Mouse (Mus musculus): ENCODE data around the gene Mybph. TPM values are rescaled to one million over a fixed set of nuclear protein-coding genes. Genes with fewer than 3 reads are reported as not detected.

Gene Mybph
- polyA plus RNA-seq, 1 experiment from 2014 or later: 1.6 TPM

- Histone ChIP-seq H3K27ac (replicated peaks) (no peak overlapping the region), H3K4me3 (ENCODE audit: low read depth, low read length) (no peak overlapping the region), H3K4me1 (replicated peaks; ENCODE audit: control insufficient read depth, insufficient read depth) (peaks cover 5% of the 10 kb centered on the region), H3K9me3 (ENCODE audit: control insufficient read depth, low read length) (no peaks in the 10 kb centered on the region), H3K9ac (ENCODE audit: low read length) (no peak overlapping the region), H3K36me3 (ENCODE audit: control insufficient read depth, insufficient read depth, low read length) (no peaks in the 10 kb centered on the region), H3K27me3 (ENCODE audit: control insufficient read depth, insufficient read depth, low read length) (no peaks in the 10 kb centered on the region), H3K4me2 (replicated peaks; ENCODE audit: low read depth) (no peak overlapping the region)
- no peak for ATAC-seq (ENCODE audit: low FRiP score, low TSS enrichment)
- TF ChIP-seq EP300 (optimal IDR thresholded peaks at IDR 0.05): no peak
- no peak for TF ChIP-seq CTCF (IDR thresholded peaks at IDR 0.05; ENCODE audit: low read depth)
- DNase-seq (ENCODE audit: low spot score): no peak
- 54% methylated on average over 5 of the region's 5 CpGs for WGBS
Observed at GRCm38 (mm10) chr1:134229806-134230575, 36.7 kb downstream of the Mybph start.

- no peak overlapping the region for H3K4me3 ChIP-seq (ENCODE audit: low read depth, low read length)
- TF ChIP-seq CTCF (IDR thresholded peaks at IDR 0.05; ENCODE audit: low read depth): no peak
- no peak for TF ChIP-seq EP300 (optimal IDR thresholded peaks at IDR 0.05)
- H3K4me2 ChIP-seq (replicated peaks; ENCODE audit: low read depth): no peak overlapping the region
- ATAC-seq (ENCODE audit: low FRiP score, low TSS enrichment) (no peak), DNase-seq (ENCODE audit: low spot score) (no peak)
- no peaks in the 10 kb centered on the region for H3K9me3 ChIP-seq (ENCODE audit: control insufficient read depth, low read length)
- H3K4me1 ChIP-seq (replicated peaks; ENCODE audit: control insufficient read depth, insufficient read depth): peaks cover 5% of the 10 kb centered on the region
- no peak overlapping the region for H3K27ac ChIP-seq (replicated peaks)
- no peak overlapping the region for H3K9ac ChIP-seq (ENCODE audit: low read length)
- H3K27me3 ChIP-seq (ENCODE audit: control insufficient read depth, insufficient read depth, low read length): no peaks in the 10 kb centered on the region
- H3K36me3 ChIP-seq (ENCODE audit: control insufficient read depth, insufficient read depth, low read length): no peaks in the 10 kb centered on the region
- WGBS: 77% methylated on average over 10 of the region's 10 CpGs
Observed at GRCm38 (mm10) chr1:134230638-134231228, 37.5 kb downstream of the Mybph start.

- DNase-seq (ENCODE audit: low spot score): no peak
- H3K27ac ChIP-seq (replicated peaks): no peak overlapping the region
- no peak overlapping the region for H3K4me2 ChIP-seq (replicated peaks; ENCODE audit: low read depth)
- no peaks in the 10 kb centered on the region for H3K9me3 ChIP-seq (ENCODE audit: control insufficient read depth, low read length)
- no peak overlapping the region for H3K9ac ChIP-seq (ENCODE audit: low read length)
- peaks cover 5% of the 10 kb centered on the region for H3K4me1 ChIP-seq (replicated peaks; ENCODE audit: control insufficient read depth, insufficient read depth)
- H3K4me3 ChIP-seq (ENCODE audit: low read depth, low read length): no peak overlapping the region
- TF ChIP-seq CTCF (IDR thresholded peaks at IDR 0.05; ENCODE audit: low read depth) (no peak), EP300 (optimal IDR thresholded peaks at IDR 0.05) (no peak)
- H3K27me3 ChIP-seq (ENCODE audit: control insufficient read depth, insufficient read depth, low read length): no peaks in the 10 kb centered on the region
- 75% methylated on average over 3 of the region's 3 CpGs for WGBS
- H3K36me3 ChIP-seq (ENCODE audit: control insufficient read depth, insufficient read depth, low read length): no peaks in the 10 kb centered on the region
- no peak for ATAC-seq (ENCODE audit: low FRiP score, low TSS enrichment)
Observed at GRCm38 (mm10) chr1:134231270-134231669, 38.0 kb downstream of the Mybph start.

GRCm38 (mm10) chr1:134231681-134232080, 38.4 kb downstream of the Mybph start:
- no peak overlapping the region for H3K27ac ChIP-seq (replicated peaks)
- H3K4me3 ChIP-seq (ENCODE audit: low read depth, low read length): no peak overlapping the region
- DNase-seq (ENCODE audit: low spot score) (no peak), ATAC-seq (ENCODE audit: low FRiP score, low TSS enrichment) (no peak)
- peaks cover 5% of the 10 kb centered on the region for H3K4me1 ChIP-seq (replicated peaks; ENCODE audit: control insufficient read depth, insufficient read depth)
- 58% methylated on average over 3 of the region's 3 CpGs for WGBS
- no peaks in the 10 kb centered on the region for H3K36me3 ChIP-seq (ENCODE audit: control insufficient read depth, insufficient read depth, low read length)
- no peak overlapping the region for H3K4me2 ChIP-seq (replicated peaks; ENCODE audit: low read depth)
- no peaks in the 10 kb centered on the region for H3K27me3 ChIP-seq (ENCODE audit: control insufficient read depth, insufficient read depth, low read length)
- no peak for TF ChIP-seq EP300 (optimal IDR thresholded peaks at IDR 0.05)
- no peak overlapping the region for H3K9ac ChIP-seq (ENCODE audit: low read length)
- H3K9me3 ChIP-seq (ENCODE audit: control insufficient read depth, low read length): no peaks in the 10 kb centered on the region

GRCm38 (mm10) chr1:134232326-134232725, 39.1 kb downstream of the Mybph start:
- peak overlapping the region; percentile 73; the same call in 1 of the 2 replicates for H3K4me2 ChIP-seq (replicated peaks; ENCODE audit: low read depth)
- no peaks in the 10 kb centered on the region for H3K9me3 ChIP-seq (ENCODE audit: control insufficient read depth, low read length)
- H3K9ac ChIP-seq (ENCODE audit: low read length): no peak overlapping the region
- 59% methylated on average over 8 of the region's 8 CpGs for WGBS
- H3K27ac ChIP-seq (replicated peaks): peak overlapping the region; percentile 79
- no peaks in the 10 kb centered on the region for H3K36me3 ChIP-seq (ENCODE audit: control insufficient read depth, insufficient read depth, low read length)
- TF ChIP-seq EP300 (optimal IDR thresholded peaks at IDR 0.05): no peak
- no peak for TF ChIP-seq CTCF (IDR thresholded peaks at IDR 0.05; ENCODE audit: low read depth)
- DNase-seq (ENCODE audit: low spot score) (no peak), ATAC-seq (ENCODE audit: low FRiP score, low TSS enrichment) (no peak)
- no peaks in the 10 kb centered on the region for H3K27me3 ChIP-seq (ENCODE audit: control insufficient read depth, insufficient read depth, low read length)
- H3K4me1 ChIP-seq (replicated peaks; ENCODE audit: control insufficient read depth, insufficient read depth): peaks cover 5% of the 10 kb centered on the region
- no peak overlapping the region for H3K4me3 ChIP-seq (ENCODE audit: low read depth, low read length)

All from stomach, postnatal 0 days (tissue).